Mouse (Mus musculus): ENCODE results near the gene Dctn1. TPM values are rescaled to one million over a fixed set of nuclear protein-coding genes. Genes with fewer than 3 reads are reported as not detected.

Gene Dctn1
- polyA plus RNA-seq, 1 experiment, result 83.0 TPM

DNA sequence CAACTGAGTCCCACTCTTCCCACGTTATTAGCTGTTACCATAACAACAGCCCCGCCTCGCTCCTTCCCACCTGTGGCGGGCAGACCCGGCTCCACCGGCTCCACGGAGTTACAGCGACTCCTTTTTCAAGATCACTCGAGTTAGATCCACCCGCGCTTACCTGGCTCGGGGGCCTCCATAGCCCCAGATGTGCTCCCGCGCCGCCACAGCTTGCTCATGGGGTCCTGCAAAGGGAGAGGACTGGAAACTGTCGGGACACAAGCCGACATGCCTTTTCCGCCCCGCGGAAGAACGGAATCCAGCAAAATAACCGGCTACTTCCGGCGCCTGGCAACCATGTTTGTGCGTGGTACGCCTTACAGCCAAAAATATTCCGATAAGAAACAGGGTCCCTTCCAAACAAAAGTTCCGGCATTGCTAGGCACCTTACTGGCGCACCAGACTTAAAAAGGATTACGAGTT lies 40.8 kb upstream of the Dctn1 start:
- peaks cover 38% of the 10 kb centered on the region for H3K79me2 ChIP-seq (ENCODE audit: control insufficient read depth, insufficient read depth)
- peak overlapping the region; percentile 87 for H3ac ChIP-seq (ENCODE audit: control insufficient read depth, insufficient read length, low read depth)
- TF ChIP-seq FOSL1 (IDR thresholded peaks at IDR 0.05; ENCODE audit: insufficient read depth, low read length, poor library complexity, severe bottlenecking) (no peak), MYOG (IDR thresholded peaks at IDR 0.05; ENCODE audit: control insufficient read depth, extremely low read depth, insufficient read length) (no peak), MAX (IDR thresholded peaks at IDR 0.05) (peak; percentile 72)
- H3K4me3 ChIP-seq (ENCODE audit: insufficient read depth, poor library complexity, severe bottlenecking), result peak overlapping the region; percentile 75
- peaks cover 6% of the 10 kb centered on the region for H3K79me3 ChIP-seq (ENCODE audit: low read depth)
- no peaks in the 10 kb centered on the region for H3K36me3 ChIP-seq (ENCODE audit: control insufficient read depth, insufficient read depth)
- H3K27me3 ChIP-seq (ENCODE audit: control insufficient read depth, insufficient read depth, insufficient read length), result no peaks in the 10 kb centered on the region

GRCm38 (mm10) chr6:83125331-83125730 lies 40.4 kb upstream of the Dctn1 start, which contains the start of gene Ino80b:
Gene Ino80b, minus strand, starts transcription at chr6:83125431.
- TF ChIP-seq MYOD1 (IDR thresholded peaks at IDR 0.05; ENCODE audit: control insufficient read depth, insufficient read length, low read depth) (no peak), CTCF (IDR thresholded peaks at IDR 0.05; ENCODE audit: control insufficient read depth, insufficient read depth, insufficient read length) (no peak), USF1 (IDR thresholded peaks at IDR 0.05; ENCODE audit: low read depth) (no peak), FOSL1 (IDR thresholded peaks at IDR 0.05; ENCODE audit: insufficient read depth, low read length, poor library complexity, severe bottlenecking) (no peak)
- Histone ChIP-seq H3K36me3 (ENCODE audit: control insufficient read depth, insufficient read depth) (no peaks in the 10 kb centered on the region), H3K4me3 (ENCODE audit: insufficient read depth, poor library complexity, severe bottlenecking) (peak within 1 kb of the TSS; percentile 75), H3K79me3 (ENCODE audit: low read depth) (peaks cover 6% of the 10 kb centered on the region), H3K79me2 (ENCODE audit: control insufficient read depth, insufficient read depth) (peaks cover 33% of the 10 kb centered on the region), H3ac (ENCODE audit: control insufficient read depth, insufficient read length, low read depth) (peak within 1 kb of the TSS; percentile 87), H3K27me3 (ENCODE audit: control insufficient read depth, insufficient read depth, insufficient read length) (no peaks in the 10 kb centered on the region)

- Histone ChIP-seq H3K4me3 (ENCODE audit: insufficient read depth, poor library complexity, severe bottlenecking) (no peak overlapping the region), H3ac (ENCODE audit: control insufficient read depth, insufficient read length, low read depth) (no peak overlapping the region), H3K79me3 (ENCODE audit: low read depth) (peaks cover 3% of the 10 kb centered on the region), H3K36me3 (ENCODE audit: control insufficient read depth, insufficient read depth) (no peaks in the 10 kb centered on the region), H3K27me3 (ENCODE audit: control insufficient read depth, insufficient read depth, insufficient read length) (no peaks in the 10 kb centered on the region), H3K79me2 (ENCODE audit: control insufficient read depth, insufficient read depth) (peaks cover 23% of the 10 kb centered on the region)
- TF ChIP-seq FOSL1 (IDR thresholded peaks at IDR 0.05; ENCODE audit: insufficient read depth, low read length, poor library complexity, severe bottlenecking) (no peak), CEBPB (IDR thresholded peaks at IDR 0.05; ENCODE audit: low read depth) (no peak), MAX (IDR thresholded peaks at IDR 0.05) (no peak), MYOD1 (IDR thresholded peaks at IDR 0.05; ENCODE audit: control insufficient read depth, insufficient read length, low read depth) (no peak), MYOG (IDR thresholded peaks at IDR 0.05; ENCODE audit: control insufficient read depth, extremely low read depth, insufficient read length) (no peak)
Observed at GRCm38 (mm10) chr6:83127419-83127818, 38.3 kb upstream of the Dctn1 start.

DNA sequence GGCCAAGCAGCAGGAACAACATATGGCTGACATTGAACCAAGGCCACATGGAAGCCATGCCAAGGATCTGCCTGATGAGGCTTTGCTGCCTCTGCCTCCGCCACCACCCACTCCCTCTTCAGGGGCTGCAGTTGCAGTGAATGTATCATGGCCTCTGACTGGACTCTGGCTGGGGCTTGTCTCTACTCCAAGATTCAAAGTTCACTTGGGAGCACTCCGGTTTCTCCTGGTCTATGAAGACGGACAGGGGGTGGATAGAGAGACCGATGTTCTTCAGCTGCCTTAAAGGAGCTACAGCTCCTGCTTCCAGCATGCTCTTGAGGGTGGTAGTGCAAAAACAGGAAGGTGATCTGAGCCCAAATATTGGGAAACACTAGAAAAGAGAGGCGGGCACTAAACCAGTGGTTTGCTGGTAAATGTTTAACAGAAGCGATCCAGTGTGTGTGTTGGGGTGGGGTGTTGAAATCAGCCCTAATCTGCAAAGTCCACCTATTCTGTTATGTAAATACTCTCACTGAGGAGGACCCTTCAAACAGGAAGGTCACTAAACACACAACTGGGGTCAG lies 34.2 kb upstream of the Dctn1 start:
- Histone ChIP-seq H3K79me3 (ENCODE audit: low read depth) (peaks cover 7% of the 10 kb centered on the region), H3ac (ENCODE audit: control insufficient read depth, insufficient read length, low read depth) (no peak overlapping the region), H3K36me3 (ENCODE audit: control insufficient read depth, insufficient read depth) (no peaks in the 10 kb centered on the region), H3K79me2 (ENCODE audit: control insufficient read depth, insufficient read depth) (peaks cover 15% of the 10 kb centered on the region), H3K27me3 (ENCODE audit: control insufficient read depth, insufficient read depth, insufficient read length) (no peaks in the 10 kb centered on the region), H3K4me3 (ENCODE audit: insufficient read depth, poor library complexity, severe bottlenecking) (no peak overlapping the region)
- TF ChIP-seq USF1 (IDR thresholded peaks at IDR 0.05; ENCODE audit: low read depth), result no peak
- TF ChIP-seq MYOD1 (IDR thresholded peaks at IDR 0.05; ENCODE audit: control insufficient read depth, insufficient read length, low read depth), result no peak
- TF ChIP-seq MYOG (IDR thresholded peaks at IDR 0.05; ENCODE audit: control insufficient read depth, extremely low read depth, insufficient read length), result no peak
- no peak for TF ChIP-seq FOSL1 (IDR thresholded peaks at IDR 0.05; ENCODE audit: insufficient read depth, low read length, poor library complexity, severe bottlenecking)
- no peak for TF ChIP-seq CEBPB (IDR thresholded peaks at IDR 0.05; ENCODE audit: low read depth)
- TF ChIP-seq MAX (IDR thresholded peaks at IDR 0.05), result no peak
- no peak for TF ChIP-seq CTCF (IDR thresholded peaks at IDR 0.05; ENCODE audit: control insufficient read depth, insufficient read depth, insufficient read length)

GRCm38 (mm10) chr6:83132176-83132919 lies 33.4 kb upstream of the Dctn1 start:
- H3K79me3 ChIP-seq (ENCODE audit: low read depth), result peaks cover 10% of the 10 kb centered on the region
- peaks cover 23% of the 10 kb centered on the region for H3K79me2 ChIP-seq (ENCODE audit: control insufficient read depth, insufficient read depth)
- no peak overlapping the region for H3ac ChIP-seq (ENCODE audit: control insufficient read depth, insufficient read length, low read depth)
- H3K27me3 ChIP-seq (ENCODE audit: control insufficient read depth, insufficient read depth, insufficient read length), result no peaks in the 10 kb centered on the region
- H3K36me3 ChIP-seq (ENCODE audit: control insufficient read depth, insufficient read depth), result no peaks in the 10 kb centered on the region
- peak; percentile 71 for TF ChIP-seq USF1 (IDR thresholded peaks at IDR 0.05; ENCODE audit: low read depth)
- TF ChIP-seq MYOG (IDR thresholded peaks at IDR 0.05; ENCODE audit: control insufficient read depth, extremely low read depth, insufficient read length), result no peak
- TF ChIP-seq FOSL1 (IDR thresholded peaks at IDR 0.05; ENCODE audit: insufficient read depth, low read length, poor library complexity, severe bottlenecking), result no peak
- no peak for TF ChIP-seq CEBPB (IDR thresholded peaks at IDR 0.05; ENCODE audit: low read depth)
- no peak overlapping the region for H3K4me3 ChIP-seq (ENCODE audit: insufficient read depth, poor library complexity, severe bottlenecking)

GRCm38 (mm10) chr6:83134226-83134625 lies 31.5 kb upstream of the Dctn1 start:
- no peak for TF ChIP-seq MAX (IDR thresholded peaks at IDR 0.05)
- TF ChIP-seq MYOD1 (IDR thresholded peaks at IDR 0.05; ENCODE audit: control insufficient read depth, insufficient read length, low read depth), result no peak
- TF ChIP-seq CEBPB (IDR thresholded peaks at IDR 0.05; ENCODE audit: low read depth), result no peak
- TF ChIP-seq USF1 (IDR thresholded peaks at IDR 0.05; ENCODE audit: low read depth), result no peak
- no peak for TF ChIP-seq MYOG (IDR thresholded peaks at IDR 0.05; ENCODE audit: control insufficient read depth, extremely low read depth, insufficient read length)
- TF ChIP-seq CTCF (IDR thresholded peaks at IDR 0.05; ENCODE audit: control insufficient read depth, insufficient read depth, insufficient read length), result no peak
- Histone ChIP-seq H3ac (ENCODE audit: control insufficient read depth, insufficient read length, low read depth) (no peak overlapping the region), H3K4me3 (ENCODE audit: insufficient read depth, poor library complexity, severe bottlenecking) (no peak overlapping the region), H3K27me3 (ENCODE audit: control insufficient read depth, insufficient read depth, insufficient read length) (no peaks in the 10 kb centered on the region), H3K79me3 (ENCODE audit: low read depth) (peaks cover 21% of the 10 kb centered on the region), H3K79me2 (ENCODE audit: control insufficient read depth, insufficient read depth) (peaks cover 38% of the 10 kb centered on the region), H3K36me3 (ENCODE audit: control insufficient read depth, insufficient read depth) (peaks cover 5% of the 10 kb centered on the region)
